In the genomic region with DNA sequence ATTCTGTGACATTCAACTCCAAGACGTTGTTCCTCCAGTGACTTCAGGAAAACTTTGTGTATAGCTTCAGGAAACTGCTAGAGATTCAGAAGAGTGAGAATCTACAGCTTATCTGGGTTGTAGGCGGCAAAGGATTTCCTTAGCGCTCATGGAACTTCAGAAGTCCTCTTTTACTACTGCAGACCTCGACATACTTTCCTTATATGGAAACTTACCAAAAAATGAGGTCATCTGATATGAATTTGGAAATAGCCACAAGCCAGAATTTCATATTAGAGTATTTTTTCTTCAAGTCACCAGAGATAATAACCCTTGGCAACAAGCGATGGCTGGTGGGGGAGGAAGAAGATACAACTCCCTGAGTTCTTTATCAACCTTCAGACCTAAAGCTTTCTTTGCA, we compare ENCODE assay signal across 18 mouse cellular contexts. TPM values are rescaled to one million over a fixed set of nuclear protein-coding genes. Genes with fewer than 3 reads are reported as not detected.
A peak's percentile ranks its signal among the peaks of the same experiment; 100 is the strongest.
DNase-seq lines count a peak whose midpoint lies in the region; ATAC-seq and TF ChIP-seq lines count a peak whose summit lies in the region.
"Had no signal": no experiment of that assay in that cellular context is flagged by ENCODE, and none has a peak within 500 bp of the region (broad histone marks: within the 10 kb centered on the region; RNA-seq: fewer than 3 reads in every experiment).

No protein-coding gene starts in this region.

- H3K27me3 ChIP-seq in heart, embryonic 11.5 days (ENCODE audit: control insufficient read depth, insufficient read depth, low read length) = no peaks in the 10 kb centered on the region
- H3K27me3 ChIP-seq in heart, postnatal 0 days (ENCODE audit: control insufficient read depth, insufficient read depth, low read length) = no peaks in the 10 kb centered on the region
- H3K27me3 ChIP-seq: embryonic facial prominence, embryonic 12.5 days; midbrain, embryonic 12.5 days; neural tube, embryonic 15.5 days; stomach, embryonic 15.5 days had no signal

- no peak overlapping the region for H3K4me3 ChIP-seq in heart, embryonic 11.5 days (ENCODE audit: low read depth, low read length)
- H3K4me3 ChIP-seq in heart, postnatal 0 days (ENCODE audit: low read depth, low read length) = no peak overlapping the region
- H3K4me3 ChIP-seq: embryonic facial prominence, embryonic 12.5 days; gastrocnemius, adult 2 months; midbrain, embryonic 12.5 days; neural tube, embryonic 15.5 days; stomach, embryonic 15.5 days had no signal

- peak overlapping the region; percentile 23; the same call in 1 of the 2 replicates for H3K27ac ChIP-seq in heart, embryonic 11.5 days (ENCODE audit: low read depth, low read length)
- H3K27ac ChIP-seq in heart, postnatal 0 days (ENCODE audit: low read depth) = no peak overlapping the region
- H3K27ac ChIP-seq: embryonic facial prominence, embryonic 12.5 days; gastrocnemius, adult 2 months; liver, embryonic 14.5 days; midbrain, embryonic 12.5 days; neural tube, embryonic 15.5 days; stomach, embryonic 15.5 days had no signal

- DNase-seq in heart, adult 9 months (ENCODE audit: low spot score in 2 of 2) = no peak
- peak; percentile 16 for DNase-seq in lung, postnatal 36 days
- DNase-seq in lung, adult 18-20 months = no peak
- peak; percentile 15 for DNase-seq in heart, postnatal 0 days (ENCODE audit: low spot score)
- DNase-seq in right cerebral cortex, postnatal 36 days (ENCODE audit: low spot score in 2 of 2) = no peak
- no peak for DNase-seq in spleen, postnatal 10 days (ENCODE audit: low spot score in 2 of 2)
- DNase-seq: cerebellum, adult 8-10 months; gastrocnemius, adult 2 months; kidney, adult 2 months; kidney, postnatal 25 days; thymus, adult 2 months had no signal

- H3K4me2 ChIP-seq in heart, embryonic 11.5 days = no peak overlapping the region
- no peak overlapping the region for H3K4me2 ChIP-seq in heart, postnatal 0 days (ENCODE audit: low read depth, low read length)
- H3K4me2 ChIP-seq: embryonic facial prominence, embryonic 12.5 days; midbrain, embryonic 12.5 days; neural tube, embryonic 15.5 days; stomach, embryonic 15.5 days had no signal

- no peak overlapping the region for H3K9ac ChIP-seq in heart, embryonic 11.5 days (ENCODE audit: low read depth, low read length)
- H3K9ac ChIP-seq in heart, postnatal 0 days (replicated peaks; ENCODE audit: low read depth, low read length) = no peak overlapping the region
- H3K9ac ChIP-seq: embryonic facial prominence, embryonic 12.5 days; liver, embryonic 14.5 days; midbrain, embryonic 12.5 days; neural tube, embryonic 15.5 days; stomach, embryonic 15.5 days had no signal

- ATAC-seq in heart, embryonic 11.5 days (replicated peaks; ENCODE audit: insufficient number of reproducible peaks, low FRiP score, low TSS enrichment) = no peak
- ATAC-seq in heart, postnatal 0 days (ENCODE audit: insufficient read depth, low read depth) = no peak
- ATAC-seq: hindbrain, embryonic 16.5 days had no signal

- WGBS in heart, embryonic 11.5 days (ENCODE audit: insufficient replicate concordance) = 53% methylated on average over 5 of the region's 5 CpGs
- 43% methylated on average over 5 of the region's 5 CpGs for WGBS in heart, postnatal 0 days

- TF ChIP-seq EP300 in heart, postnatal 0 days (IDR thresholded peaks at IDR 0.05; ENCODE audit: low read depth) = no peak

- H3K36me3 ChIP-seq in heart, embryonic 11.5 days (ENCODE audit: control insufficient read depth, insufficient read depth, low read length) = no peaks in the 10 kb centered on the region
- H3K36me3 ChIP-seq in heart, postnatal 0 days (replicated peaks; ENCODE audit: control insufficient read depth, insufficient read depth, low read length) = no peaks in the 10 kb centered on the region
- H3K36me3 ChIP-seq: embryonic facial prominence, embryonic 12.5 days; midbrain, embryonic 12.5 days; neural tube, embryonic 15.5 days; stomach, embryonic 15.5 days had no signal

- no peaks in the 10 kb centered on the region for H3K4me1 ChIP-seq in heart, embryonic 11.5 days (ENCODE audit: control insufficient read depth, insufficient read depth, low read length)
- no peaks in the 10 kb centered on the region for H3K4me1 ChIP-seq in heart, postnatal 0 days (ENCODE audit: control insufficient read depth, insufficient read depth)
- H3K4me1 ChIP-seq: embryonic facial prominence, embryonic 12.5 days; midbrain, embryonic 12.5 days; neural tube, embryonic 15.5 days; stomach, embryonic 15.5 days had no signal

- H3K9me3 ChIP-seq in heart, embryonic 11.5 days (replicated peaks; ENCODE audit: control insufficient read depth, low read length) = no peaks in the 10 kb centered on the region
- no peaks in the 10 kb centered on the region for H3K9me3 ChIP-seq in heart, postnatal 0 days (replicated peaks; ENCODE audit: control insufficient read depth, low read length)
- H3K9me3 ChIP-seq: embryonic facial prominence, embryonic 12.5 days; midbrain, embryonic 12.5 days; neural tube, embryonic 15.5 days; stomach, embryonic 15.5 days had no signal

- TF ChIP-seq CTCF in heart, postnatal 0 days (IDR thresholded peaks at IDR 0.05; ENCODE audit: low read depth) = no peak

RNA-seq across cellular contexts. Expression of gene Il7r, which starts 6.0 kb away (rescaled TPM):
- 0.16 and 0.55 TPM in 2 replicates for polyA plus RNA-seq in heart, embryonic 11.5 days (2014; fragmentation: Nextera tagmentation; extraction: Ambion mirVana)
- total RNA-seq in heart, postnatal 0 days (2014; rRNA removed; ENCODE audit: low replicate concordance) = not detected in 2 replicates
- polyA plus RNA-seq in heart, postnatal 0 days (2015; fragmentation: Nextera tagmentation; extraction: Ambion mirVana) = 0.03 and 0.14 TPM in 2 replicates
- polyA plus RNA-seq: hindbrain, embryonic 16.5 days; midbrain, embryonic 12.5 days had no signal

Comparison
In these comparisons a context has a peak if more than half of its experiments do, and no peak if none do; other contexts are left out.
1. DNase-seq: peak in lung, postnatal 36 days (single experiment) and heart, postnatal 0 days (single experiment); none in heart, adult 9 months (0 of 2), lung, adult 18-20 months (0 of 2), right cerebral cortex, postnatal 36 days (0 of 2) and spleen, postnatal 10 days (0 of 2).